Mouse (Mus musculus): Measurements from ENCODE around the gene Col9a1. TPM values are rescaled to one million over a fixed set of nuclear protein-coding genes. Genes with fewer than 3 reads are reported as not detected.

Gene Col9a1
- polyA plus RNA-seq, 1 experiment from 2014 or later: 1.0 TPM

DNA sequence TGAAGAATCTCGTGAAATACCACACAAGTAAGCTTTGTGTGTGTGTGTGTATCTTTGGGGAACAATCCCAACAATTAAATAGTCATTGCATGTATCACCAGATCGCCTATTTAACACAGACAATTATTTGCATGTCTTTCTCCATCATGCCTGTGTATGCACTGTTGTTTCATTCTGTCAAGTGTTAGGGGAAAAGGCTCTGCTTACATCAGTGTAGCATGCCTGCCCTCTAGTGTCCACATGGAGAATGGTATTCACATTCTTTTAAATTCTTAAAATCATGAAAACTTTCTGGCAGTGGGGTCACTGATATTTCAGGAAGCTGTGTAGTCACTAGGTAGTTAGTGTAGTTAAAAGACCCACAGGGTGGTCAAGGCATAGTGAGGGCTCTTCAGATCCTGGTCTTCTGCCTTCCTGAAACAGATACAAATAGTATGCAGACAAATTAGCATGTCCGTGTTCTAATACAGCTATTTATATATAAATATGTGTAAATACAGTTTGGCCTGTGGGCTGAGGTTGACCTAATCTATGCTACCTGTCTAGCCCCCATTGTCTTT is 71.8 kb downstream of the Col9a1 start:
- Histone ChIP-seq H3K36me3 (ENCODE audit: control insufficient read depth, insufficient read depth) (no peaks in the 10 kb centered on the region), H3K9ac (replicated peaks; ENCODE audit: low read depth, low read length) (peak overlapping the region; percentile 43), H3K4me1 (replicated peaks; ENCODE audit: control insufficient read depth, insufficient read depth, low read length) (peaks cover 10% of the 10 kb centered on the region), H3K4me2 (ENCODE audit: low read length) (no peak overlapping the region), H3K9me3 (ENCODE audit: control insufficient read depth, low read length) (no peaks in the 10 kb centered on the region), H3K4me3 (replicated peaks; ENCODE audit: low read length) (no peak overlapping the region), H3K27me3 (replicated peaks; ENCODE audit: control insufficient read depth, insufficient read depth, low read length) (no peaks in the 10 kb centered on the region), H3K27ac (ENCODE audit: low read length) (no peak overlapping the region)
- 35% methylated on average over 3 of the region's 3 CpGs for WGBS
- ATAC-seq: peak; percentile 89

GRCm38 (mm10) chr1:24257961-24258360 is 80.6 kb downstream of the Col9a1 start:
- Histone ChIP-seq H3K4me2 (ENCODE audit: low read length) (no peak overlapping the region), H3K4me3 (replicated peaks; ENCODE audit: low read length) (no peak overlapping the region), H3K4me1 (replicated peaks; ENCODE audit: control insufficient read depth, insufficient read depth, low read length) (no peaks in the 10 kb centered on the region), H3K9me3 (ENCODE audit: control insufficient read depth, low read length) (no peaks in the 10 kb centered on the region), H3K27ac (ENCODE audit: low read length) (no peak overlapping the region), H3K9ac (replicated peaks; ENCODE audit: low read depth, low read length) (no peak overlapping the region), H3K36me3 (ENCODE audit: control insufficient read depth, insufficient read depth) (no peaks in the 10 kb centered on the region), H3K27me3 (replicated peaks; ENCODE audit: control insufficient read depth, insufficient read depth, low read length) (no peaks in the 10 kb centered on the region)
- WGBS: 48% methylated on average over 5 of the region's 5 CpGs
- no peak for ATAC-seq

- Histone ChIP-seq H3K4me1 (replicated peaks; ENCODE audit: control insufficient read depth, insufficient read depth, low read length) (no peaks in the 10 kb centered on the region), H3K4me2 (ENCODE audit: low read length) (no peak overlapping the region), H3K27ac (ENCODE audit: low read length) (no peak overlapping the region), H3K4me3 (replicated peaks; ENCODE audit: low read length) (no peak overlapping the region), H3K9ac (replicated peaks; ENCODE audit: low read depth, low read length) (no peak overlapping the region), H3K27me3 (replicated peaks; ENCODE audit: control insufficient read depth, insufficient read depth, low read length) (no peaks in the 10 kb centered on the region), H3K36me3 (ENCODE audit: control insufficient read depth, insufficient read depth) (no peaks in the 10 kb centered on the region), H3K9me3 (ENCODE audit: control insufficient read depth, low read length) (no peaks in the 10 kb centered on the region)
- 72% methylated on average over 6 of the region's 6 CpGs for WGBS
- ATAC-seq: no peak
Observed at GRCm38 (mm10) chr1:24259419-24259818, 82.0 kb downstream of the Col9a1 start.

DNA sequence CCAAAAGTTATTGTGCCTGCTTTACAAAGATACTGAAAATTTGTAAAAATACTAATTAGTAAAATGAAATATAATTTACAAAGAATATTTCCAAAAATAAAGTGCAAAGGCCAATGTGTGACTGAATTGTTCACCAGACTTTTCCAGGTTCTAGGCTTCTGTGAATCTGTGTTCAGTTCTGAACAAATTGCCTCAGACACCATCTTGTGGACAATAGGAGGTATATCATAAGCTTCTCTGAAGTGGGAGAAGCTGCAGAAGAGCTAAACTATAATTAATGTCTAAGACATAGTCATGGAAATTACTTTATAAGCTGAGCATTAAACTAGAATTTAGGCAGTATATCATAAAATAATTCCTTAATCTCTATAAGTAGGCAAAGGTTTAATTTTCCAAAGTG is 83.8 kb downstream of the Col9a1 start:
- Histone ChIP-seq H3K4me3 (replicated peaks; ENCODE audit: low read length) (no peak overlapping the region), H3K27ac (ENCODE audit: low read length) (no peak overlapping the region), H3K9me3 (ENCODE audit: control insufficient read depth, low read length) (no peaks in the 10 kb centered on the region), H3K4me2 (ENCODE audit: low read length) (no peak overlapping the region), H3K36me3 (ENCODE audit: control insufficient read depth, insufficient read depth) (no peaks in the 10 kb centered on the region), H3K4me1 (replicated peaks; ENCODE audit: control insufficient read depth, insufficient read depth, low read length) (no peaks in the 10 kb centered on the region), H3K27me3 (replicated peaks; ENCODE audit: control insufficient read depth, insufficient read depth, low read length) (no peaks in the 10 kb centered on the region), H3K9ac (replicated peaks; ENCODE audit: low read depth, low read length) (no peak overlapping the region)
- ATAC-seq: no peak

DNA sequence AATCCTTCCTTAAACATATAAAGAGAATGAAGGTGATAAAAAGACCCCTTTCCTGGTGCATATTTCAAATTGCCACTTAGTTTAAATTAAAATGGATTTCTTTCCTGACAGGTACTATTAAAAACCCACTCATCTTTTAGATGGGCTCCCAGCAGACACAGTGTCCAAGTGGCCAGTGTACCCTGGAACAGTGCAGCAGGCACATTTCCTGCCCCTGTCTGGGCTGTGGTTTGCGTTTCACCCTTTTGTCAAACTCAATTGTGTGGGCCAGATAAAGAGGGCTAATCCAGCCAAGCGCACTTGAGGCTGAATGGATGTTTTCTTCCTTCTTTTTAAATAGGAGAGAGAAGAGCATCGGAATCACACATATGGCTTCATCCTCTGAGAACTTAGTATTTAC is 89.6 kb downstream of the Col9a1 start:
- no peak overlapping the region for H3K4me3 ChIP-seq (replicated peaks; ENCODE audit: low read length)
- H3K9me3 ChIP-seq (ENCODE audit: control insufficient read depth, low read length): no peaks in the 10 kb centered on the region
- H3K27me3 ChIP-seq (replicated peaks; ENCODE audit: control insufficient read depth, insufficient read depth, low read length): no peaks in the 10 kb centered on the region
- H3K9ac ChIP-seq (replicated peaks; ENCODE audit: low read depth, low read length): no peak overlapping the region
- H3K36me3 ChIP-seq (ENCODE audit: control insufficient read depth, insufficient read depth): no peaks in the 10 kb centered on the region
- H3K4me2 ChIP-seq (ENCODE audit: low read length): no peak overlapping the region
- no peak overlapping the region for H3K27ac ChIP-seq (ENCODE audit: low read length)
- WGBS: 13% methylated on average over 3 of the region's 3 CpGs
- H3K4me1 ChIP-seq (replicated peaks; ENCODE audit: control insufficient read depth, insufficient read depth, low read length): no peaks in the 10 kb centered on the region
- no peak for ATAC-seq

DNA sequence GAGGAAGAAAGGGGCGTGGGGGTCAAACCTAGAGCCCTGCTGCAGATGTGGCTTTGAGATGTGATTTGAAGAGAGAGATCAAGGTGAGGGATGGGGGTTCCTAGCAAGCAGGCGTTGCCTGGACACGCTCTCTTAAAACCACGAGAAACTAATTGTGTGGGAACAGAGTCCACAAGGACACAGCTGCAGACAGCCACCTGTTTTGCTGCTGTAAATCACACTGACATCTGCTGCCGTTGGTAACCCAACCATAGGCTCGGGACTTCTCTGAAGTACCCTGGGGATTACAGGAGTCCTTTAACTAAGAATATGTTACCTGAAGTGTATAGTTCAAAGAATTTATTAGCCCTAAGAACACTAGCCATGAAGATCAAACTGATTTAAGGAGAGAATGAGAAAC is 109.0 kb downstream of the Col9a1 start:
- Histone ChIP-seq H3K9me3 (ENCODE audit: control insufficient read depth, low read length) (no peaks in the 10 kb centered on the region), H3K27ac (ENCODE audit: low read length) (no peak overlapping the region), H3K4me3 (replicated peaks; ENCODE audit: low read length) (no peak overlapping the region), H3K9ac (replicated peaks; ENCODE audit: low read depth, low read length) (no peak overlapping the region), H3K4me2 (ENCODE audit: low read length) (no peak overlapping the region), H3K36me3 (ENCODE audit: control insufficient read depth, insufficient read depth) (no peaks in the 10 kb centered on the region), H3K27me3 (replicated peaks; ENCODE audit: control insufficient read depth, insufficient read depth, low read length) (no peaks in the 10 kb centered on the region), H3K4me1 (replicated peaks; ENCODE audit: control insufficient read depth, insufficient read depth, low read length) (no peaks in the 10 kb centered on the region)
- no peak for ATAC-seq
- 63% methylated on average over 6 of the region's 6 CpGs for WGBS

- WGBS: 68% methylated on average over 2 of the region's 2 CpGs
- Histone ChIP-seq H3K4me3 (replicated peaks; ENCODE audit: low read length) (no peak overlapping the region), H3K4me2 (ENCODE audit: low read length) (no peak overlapping the region), H3K36me3 (ENCODE audit: control insufficient read depth, insufficient read depth) (no peaks in the 10 kb centered on the region), H3K27ac (ENCODE audit: low read length) (no peak overlapping the region), H3K4me1 (replicated peaks; ENCODE audit: control insufficient read depth, insufficient read depth, low read length) (no peaks in the 10 kb centered on the region), H3K9ac (replicated peaks; ENCODE audit: low read depth, low read length) (no peak overlapping the region), H3K9me3 (ENCODE audit: control insufficient read depth, low read length) (no peaks in the 10 kb centered on the region), H3K27me3 (replicated peaks; ENCODE audit: control insufficient read depth, insufficient read depth, low read length) (no peaks in the 10 kb centered on the region)
- ATAC-seq: no peak
Observed at GRCm38 (mm10) chr1:24292515-24292914, 115.1 kb downstream of the Col9a1 start.

GRCm38 (mm10) chr1:24294979-24295942 is 117.9 kb downstream of the Col9a1 start:
- H3K4me1 ChIP-seq (replicated peaks; ENCODE audit: control insufficient read depth, insufficient read depth, low read length): no peaks in the 10 kb centered on the region
- 91% methylated on average over 7 of the region's 7 CpGs for WGBS
- H3K27me3 ChIP-seq (replicated peaks; ENCODE audit: control insufficient read depth, insufficient read depth, low read length): no peaks in the 10 kb centered on the region
- H3K4me2 ChIP-seq (ENCODE audit: low read length): no peak overlapping the region
- no peak overlapping the region for H3K9ac ChIP-seq (replicated peaks; ENCODE audit: low read depth, low read length)
- H3K9me3 ChIP-seq (ENCODE audit: control insufficient read depth, low read length): no peaks in the 10 kb centered on the region
- ATAC-seq: no peak
- no peaks in the 10 kb centered on the region for H3K36me3 ChIP-seq (ENCODE audit: control insufficient read depth, insufficient read depth)
- no peak overlapping the region for H3K27ac ChIP-seq (ENCODE audit: low read length)
- no peak overlapping the region for H3K4me3 ChIP-seq (replicated peaks; ENCODE audit: low read length)

- Histone ChIP-seq H3K36me3 (ENCODE audit: control insufficient read depth, insufficient read depth) (no peaks in the 10 kb centered on the region), H3K4me1 (replicated peaks; ENCODE audit: control insufficient read depth, insufficient read depth, low read length) (no peaks in the 10 kb centered on the region), H3K27ac (ENCODE audit: low read length) (no peak overlapping the region), H3K9me3 (ENCODE audit: control insufficient read depth, low read length) (no peaks in the 10 kb centered on the region), H3K27me3 (replicated peaks; ENCODE audit: control insufficient read depth, insufficient read depth, low read length) (no peaks in the 10 kb centered on the region), H3K4me2 (ENCODE audit: low read length) (no peak overlapping the region), H3K9ac (replicated peaks; ENCODE audit: low read depth, low read length) (no peak overlapping the region), H3K4me3 (replicated peaks; ENCODE audit: low read length) (no peak overlapping the region)
- WGBS: 82% methylated on average over 3 of the region's 3 CpGs
- no peak for ATAC-seq
Observed at GRCm38 (mm10) chr1:24300700-24301099, 123.3 kb downstream of the Col9a1 start.

Measured in forebrain, embryonic 16.5 days (tissue).